Mouse (Mus musculus): ENCODE data around the gene Ccdc7a. TPM values are rescaled to one million over a fixed set of nuclear protein-coding genes. Genes with fewer than 3 reads are reported as not detected.
"Not testable (repeated sequence)": the region's sequence is repeated elsewhere in the genome, so short reads cannot be mapped to it uniquely, and the experiment has no call there.

Gene Ccdc7a
- not detected for total RNA-seq (2021)

DNA sequence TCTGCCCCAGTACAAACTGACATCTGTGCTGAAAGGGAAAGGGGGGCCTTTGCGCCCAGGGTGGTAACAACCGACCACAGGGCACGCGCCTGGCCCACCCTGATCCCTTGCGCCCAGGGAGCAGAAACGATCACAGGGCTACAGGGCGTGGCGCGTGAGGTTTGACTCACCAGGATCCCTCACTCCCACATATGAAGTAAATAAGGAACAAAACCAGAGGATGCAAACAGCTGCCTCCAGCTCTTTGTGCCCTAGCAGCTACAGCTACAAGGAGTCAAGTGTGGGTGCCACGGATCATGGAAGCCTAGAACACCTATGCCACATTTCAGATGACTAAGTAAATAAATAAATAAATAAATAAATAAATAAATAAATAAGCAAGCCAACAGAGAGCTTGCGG lies at the start of gene Ccdc7a:
Gene Ccdc7a (minus strand): TSS at position 101 of the 400 bp plus-strand sequence.
- not testable (repeated sequence) for DNase-seq

DNA sequence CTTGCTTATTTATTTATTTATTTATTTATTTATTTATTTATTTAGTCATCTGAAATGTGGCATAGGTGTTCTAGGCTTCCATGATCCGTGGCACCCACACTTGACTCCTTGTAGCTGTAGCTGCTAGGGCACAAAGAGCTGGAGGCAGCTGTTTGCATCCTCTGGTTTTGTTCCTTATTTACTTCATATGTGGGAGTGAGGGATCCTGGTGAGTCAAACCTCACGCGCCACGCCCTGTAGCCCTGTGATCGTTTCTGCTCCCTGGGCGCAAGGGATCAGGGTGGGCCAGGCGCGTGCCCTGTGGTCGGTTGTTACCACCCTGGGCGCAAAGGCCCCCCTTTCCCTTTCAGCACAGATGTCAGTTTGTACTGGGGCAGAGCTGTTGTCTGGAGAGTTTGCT lies 1.5 kb upstream of the Ccdc7a start, which contains the start of gene Ccdc7b:
Gene Ccdc7b (plus strand): TSS at position 301 of the 400 bp plus-strand sequence.
- not testable (repeated sequence) for DNase-seq

DNA sequence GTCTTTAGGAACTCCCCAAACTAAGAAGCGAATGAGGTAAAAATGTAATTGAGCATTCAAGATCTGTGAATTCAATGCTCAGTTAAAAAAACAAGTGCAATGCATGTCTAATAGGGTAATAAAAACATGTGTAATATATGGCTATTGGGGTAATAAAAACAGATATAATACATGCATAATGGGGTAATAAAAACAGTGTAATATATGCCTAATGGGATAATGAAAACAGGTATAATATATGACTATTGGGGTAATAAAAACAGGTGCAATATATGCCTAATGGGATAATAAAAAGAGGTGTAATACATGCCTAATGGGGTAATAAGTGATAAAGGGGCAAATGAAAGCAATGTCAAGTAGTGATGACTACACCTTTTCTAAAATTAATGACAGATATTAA lies 73.9 kb downstream of the Ccdc7a start:
- no peak for DNase-seq

DNA sequence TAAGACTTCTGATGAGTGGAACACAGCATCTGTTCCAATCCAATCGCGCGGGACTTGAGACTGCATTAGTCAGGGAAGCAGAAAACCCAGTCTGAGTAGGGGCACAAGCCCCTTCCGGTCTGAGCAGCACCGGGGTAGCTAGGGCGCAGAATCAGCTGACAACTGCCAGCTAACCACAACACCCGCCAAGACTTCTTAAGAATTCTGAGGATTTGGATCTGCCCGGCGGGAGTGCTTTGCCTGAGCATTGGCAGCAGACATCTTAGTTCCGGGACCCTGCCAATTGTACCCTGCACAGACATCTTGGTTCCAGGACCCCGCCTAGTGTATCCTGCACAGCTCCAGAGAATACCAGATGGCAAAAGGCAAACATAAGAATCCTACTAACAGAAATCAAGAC lies 116.4 kb downstream of the Ccdc7a start:
- DNase-seq = not testable (repeated sequence)

DNA sequence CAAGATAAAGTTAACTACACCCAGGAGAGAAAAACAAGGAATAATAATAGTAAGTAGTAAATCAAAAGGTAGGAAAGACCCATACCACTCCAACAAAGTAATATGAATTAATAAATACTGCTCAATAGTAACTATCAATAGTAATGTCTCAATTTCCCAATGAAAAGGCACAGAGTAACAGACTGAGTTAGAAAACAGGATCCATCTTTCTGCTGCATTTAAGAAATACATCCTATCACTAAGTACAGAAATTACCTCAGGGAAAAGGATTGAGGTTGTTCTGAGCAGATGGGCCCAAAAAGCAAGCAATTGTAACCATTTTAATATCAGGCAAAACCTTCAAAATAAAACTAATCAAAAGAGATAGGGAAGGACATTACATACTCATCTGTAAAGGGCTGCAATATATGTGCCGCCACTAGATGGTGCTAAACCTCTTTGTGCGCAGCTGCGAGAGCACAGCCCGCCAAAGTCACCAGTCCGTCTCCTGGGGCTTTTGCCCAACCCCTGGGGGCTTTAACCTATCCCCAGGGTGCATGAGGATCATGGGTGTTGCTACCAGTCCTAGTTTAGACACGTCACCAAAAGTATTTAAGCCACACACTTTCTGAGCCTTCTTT lies 124.2 kb downstream of the Ccdc7a start:
- DNase-seq = peak; percentile 19 to 41

DNA sequence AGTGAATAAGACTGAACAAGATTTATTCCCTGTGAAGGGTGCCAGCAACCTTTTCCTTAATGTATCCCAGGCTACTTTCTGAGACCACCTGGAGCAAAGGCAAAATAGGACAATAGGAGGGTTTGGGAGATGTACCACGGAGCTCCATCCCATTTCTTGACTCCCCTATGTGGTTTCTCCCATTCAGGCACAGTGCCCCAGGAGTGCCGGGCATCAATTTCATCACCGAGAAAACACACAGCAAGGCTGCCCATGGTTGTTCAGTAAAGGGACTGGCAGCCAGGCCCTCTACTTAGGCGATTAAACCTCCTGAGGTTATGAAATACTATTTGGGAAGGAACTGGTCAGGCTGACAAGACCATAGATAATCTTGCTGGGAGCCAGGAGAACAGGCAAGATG lies 131.9 kb downstream of the Ccdc7a start:
- DNase-seq = no peak

DNA sequence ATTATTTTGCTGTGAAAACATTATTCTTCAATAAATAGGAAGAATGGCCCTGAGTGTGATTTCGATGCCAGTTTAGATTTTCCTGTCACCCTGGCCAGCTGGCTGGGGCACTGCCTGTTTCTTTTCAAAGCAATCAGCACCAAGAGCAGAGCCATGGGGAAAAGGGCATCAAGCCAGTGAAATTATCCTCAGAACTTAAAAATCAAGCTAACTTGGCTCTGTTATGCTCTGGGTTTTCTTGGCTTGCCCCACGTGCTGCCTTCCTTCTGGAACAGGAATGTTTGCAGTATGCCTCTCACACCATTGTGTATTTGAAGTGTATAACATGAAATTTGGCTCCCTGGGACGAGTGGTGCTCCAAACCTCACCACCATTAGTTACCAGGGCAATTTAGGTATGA lies 182.6 kb downstream of the Ccdc7a start:
- DNase-seq = no peak

DNA sequence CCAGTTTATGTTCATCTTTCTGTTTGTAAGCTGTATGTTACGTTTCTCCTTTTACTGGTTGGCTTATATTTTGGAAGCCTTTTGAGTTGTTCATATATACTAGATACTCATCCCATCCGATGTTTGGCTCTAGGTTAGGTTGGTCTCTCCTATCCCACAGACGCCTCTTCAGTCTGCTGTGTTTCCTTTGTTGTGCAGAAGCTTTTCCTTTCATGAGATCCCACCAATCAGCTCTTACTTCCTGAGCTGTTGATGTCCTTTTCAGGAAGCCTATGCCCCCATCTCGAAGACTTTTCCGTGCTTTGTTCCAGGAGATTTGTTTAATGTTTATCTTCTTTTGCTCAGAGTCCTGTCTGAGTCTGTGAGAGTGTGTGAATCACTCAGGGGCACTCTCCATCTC lies 221.6 kb downstream of the Ccdc7a start:
- no peak for DNase-seq

DNA sequence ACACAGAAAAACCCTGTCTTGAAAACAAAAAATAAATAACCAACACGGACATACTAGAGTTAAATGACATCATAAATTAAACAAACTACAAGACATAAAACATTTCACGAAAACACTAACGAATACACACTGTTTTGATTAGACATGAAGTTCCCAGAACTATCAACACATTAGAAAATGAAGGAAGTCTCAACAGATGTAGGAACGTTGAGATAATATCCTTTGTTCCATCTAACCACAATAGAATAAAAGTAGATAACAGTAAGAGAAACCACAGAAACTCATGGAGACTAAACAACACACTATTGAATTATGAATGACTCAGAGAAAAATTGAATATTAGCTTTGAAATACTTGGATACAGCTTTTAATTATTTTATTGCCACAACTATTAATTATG lies 252.8 kb downstream of the Ccdc7a start:
- no peak for DNase-seq

DNA sequence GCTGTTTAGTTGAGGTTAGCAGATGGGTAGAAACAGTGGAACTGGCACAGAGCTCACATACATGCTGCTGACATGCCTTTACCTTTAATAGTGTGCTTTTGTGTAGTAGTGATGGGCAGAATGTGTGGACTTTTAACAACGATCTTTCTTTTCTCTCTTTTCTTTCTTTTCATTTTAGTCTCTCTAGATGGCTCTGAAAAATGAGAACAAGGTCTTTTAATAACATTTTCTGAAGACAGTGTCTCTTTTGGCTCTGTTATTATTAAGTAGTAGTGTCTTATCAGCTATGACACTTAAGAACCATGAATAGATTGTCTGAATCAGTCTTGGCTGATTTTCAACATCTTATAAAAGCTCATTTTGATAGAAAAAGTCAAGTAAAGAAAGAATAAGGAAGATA lies 266.7 kb downstream of the Ccdc7a start, which contains the start of gene Gm3952:
Gene Gm3952 (minus strand): TSS at position 101 of the 400 bp plus-strand sequence.
- no peak for DNase-seq

DNA sequence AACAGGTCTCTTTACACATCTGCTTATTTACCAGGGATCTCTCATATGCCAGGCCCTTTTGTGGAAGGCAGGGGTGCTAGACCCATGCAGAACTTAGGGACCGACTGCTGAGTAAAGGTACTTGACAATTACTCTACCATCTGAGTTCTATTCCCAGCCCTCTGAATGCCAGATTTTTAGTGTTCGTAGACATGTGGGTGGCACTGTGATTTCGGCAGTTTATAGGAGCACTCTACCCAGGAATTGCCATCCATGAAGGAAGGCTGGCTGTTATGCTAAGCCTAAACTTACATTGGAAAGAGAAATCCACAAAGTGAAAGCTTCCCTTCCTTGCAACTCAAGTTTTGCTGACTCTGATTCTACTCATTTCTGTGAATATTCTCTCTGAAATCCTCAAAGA lies 329.6 kb downstream of the Ccdc7a start:
- no peak for DNase-seq

DNA sequence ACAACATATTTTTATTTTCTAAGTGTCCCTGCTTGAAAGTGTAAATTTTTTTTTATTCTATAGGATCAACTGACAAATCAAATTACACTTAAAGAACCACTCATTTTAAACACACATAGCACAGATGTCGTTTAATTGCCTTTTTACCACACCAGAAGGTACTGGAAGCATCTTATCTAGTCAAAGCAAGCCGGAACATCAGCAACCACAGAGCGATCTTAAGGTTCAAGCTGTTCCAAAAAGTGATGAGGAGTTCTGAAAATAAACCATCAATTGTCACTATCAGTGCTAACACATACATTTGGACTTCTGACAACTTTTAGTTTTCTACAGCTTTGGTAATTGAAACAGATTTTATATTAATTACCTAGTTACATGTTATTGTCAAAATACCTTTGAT lies 331.2 kb downstream of the Ccdc7a start:
- DNase-seq = no peak

DNA sequence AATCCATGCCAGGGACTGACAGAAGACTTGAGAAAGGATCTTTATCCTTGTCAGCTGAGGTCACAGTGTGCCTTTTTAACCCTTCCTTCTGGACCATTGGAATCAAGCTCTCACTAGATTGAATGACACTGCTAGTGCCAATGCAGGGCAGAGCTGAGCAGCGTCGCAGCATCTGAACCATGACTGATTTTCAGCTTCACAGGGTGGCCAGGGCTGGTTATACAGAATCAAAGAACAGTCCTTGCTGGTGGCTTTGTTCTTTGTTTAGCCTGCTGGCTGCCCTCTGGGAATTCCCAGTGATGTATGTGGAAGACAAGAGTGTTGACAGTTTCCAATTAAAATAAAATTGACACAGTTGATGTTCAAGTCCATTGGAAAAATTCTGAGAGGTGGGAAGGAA lies 333.1 kb downstream of the Ccdc7a start:
- no peak for DNase-seq

DNA sequence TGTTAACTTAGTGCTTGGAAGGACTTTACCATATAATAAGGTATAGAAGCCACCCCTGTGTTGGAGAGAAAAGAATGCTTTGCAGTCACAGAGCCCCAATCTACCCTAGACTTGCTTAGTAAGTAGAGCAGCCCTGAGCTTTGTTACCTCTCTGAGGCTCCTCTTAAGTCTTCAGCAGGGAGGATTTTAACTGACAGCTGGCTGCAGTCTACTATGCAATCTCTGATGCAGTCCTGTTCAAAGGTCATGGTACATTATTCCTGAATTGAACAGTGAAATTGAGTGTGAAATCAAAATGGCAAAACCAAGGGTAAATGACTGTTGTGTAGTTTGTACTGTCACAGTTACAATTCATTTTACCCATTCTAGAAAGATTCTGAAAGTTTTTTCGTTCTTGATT lies 338.1 kb downstream of the Ccdc7a start:
- DNase-seq = no peak

DNA sequence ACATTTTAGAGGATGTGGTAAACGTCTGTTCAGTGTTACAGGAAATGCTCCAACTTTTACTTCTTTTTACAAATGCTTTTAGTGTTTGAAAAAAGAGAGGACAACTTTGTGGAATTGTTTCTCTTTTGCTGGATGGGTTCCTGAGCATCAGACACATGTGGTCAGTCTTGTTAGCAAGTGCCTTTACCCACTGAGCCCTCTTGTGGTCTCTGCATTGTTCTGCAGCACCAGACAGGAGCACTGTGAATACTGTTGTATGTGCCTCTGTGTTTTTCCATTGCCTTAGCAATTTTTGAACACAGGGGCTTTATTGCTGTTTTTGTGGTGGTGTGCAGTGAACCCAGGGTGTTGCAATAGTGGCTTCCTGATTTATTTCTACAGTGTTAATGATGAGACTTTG lies 340.5 kb downstream of the Ccdc7a start:
- DNase-seq = no peak

DNA sequence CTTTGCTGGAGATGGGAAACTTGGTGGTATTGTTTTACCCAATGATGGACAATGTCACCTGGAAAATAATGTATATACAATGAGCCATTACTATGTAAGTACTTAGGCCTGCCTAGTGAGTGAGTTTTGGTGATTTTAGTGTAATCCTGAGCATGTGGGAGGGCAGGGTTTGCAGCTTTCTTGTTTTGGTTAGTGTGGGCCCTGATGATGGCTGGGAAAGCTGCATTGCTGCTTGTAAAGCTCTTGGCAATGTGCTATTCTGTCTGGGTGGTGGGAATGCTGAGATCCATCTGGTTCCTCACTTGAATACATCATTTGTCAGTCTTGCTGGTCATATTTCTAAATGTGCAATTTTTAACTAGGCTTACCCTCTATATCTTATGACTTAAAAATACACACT lies 349.1 kb downstream of the Ccdc7a start:
- peak in 1 of 2 experiments; percentile 24 for DNase-seq

DNA sequence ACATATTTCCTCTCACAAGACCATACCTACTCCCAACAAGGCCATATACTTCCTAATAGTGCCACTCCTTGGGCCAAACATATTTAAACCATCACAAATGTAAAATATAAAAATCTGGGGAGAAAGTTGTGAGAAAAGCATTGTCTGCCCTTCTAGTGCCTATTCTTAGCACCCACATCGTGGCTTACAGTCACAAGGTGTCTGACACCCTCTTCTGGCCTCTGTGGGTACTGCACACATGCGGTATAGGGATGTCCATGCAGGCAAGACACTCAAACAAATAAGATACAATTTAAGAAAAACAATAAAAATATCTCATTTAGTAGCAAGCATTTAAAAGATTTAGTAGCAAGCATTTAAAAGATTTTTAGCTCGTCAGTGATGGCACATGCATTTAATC lies 356.1 kb downstream of the Ccdc7a start:
- DNase-seq = peak; percentile 30 to 59

DNA sequence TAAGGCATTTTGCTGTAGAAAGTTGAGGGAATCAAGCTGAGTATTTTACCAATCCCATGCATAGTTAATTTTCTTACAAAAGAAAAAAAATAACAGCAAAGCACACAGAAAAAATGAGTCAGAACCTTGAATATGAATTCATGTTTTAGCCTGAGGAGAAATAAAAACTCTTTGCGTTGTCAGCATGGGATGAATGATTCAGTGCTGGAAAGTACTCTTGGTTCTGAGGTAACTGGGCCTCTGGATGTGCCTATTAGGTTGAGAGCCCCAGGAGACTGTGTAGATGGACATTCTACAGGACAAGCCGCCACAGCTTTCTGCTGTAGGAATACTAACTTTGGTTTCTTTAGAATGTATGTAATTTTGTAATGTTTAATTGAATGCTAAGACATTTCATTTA lies 360.5 kb downstream of the Ccdc7a start:
- no peak for DNase-seq

DNA sequence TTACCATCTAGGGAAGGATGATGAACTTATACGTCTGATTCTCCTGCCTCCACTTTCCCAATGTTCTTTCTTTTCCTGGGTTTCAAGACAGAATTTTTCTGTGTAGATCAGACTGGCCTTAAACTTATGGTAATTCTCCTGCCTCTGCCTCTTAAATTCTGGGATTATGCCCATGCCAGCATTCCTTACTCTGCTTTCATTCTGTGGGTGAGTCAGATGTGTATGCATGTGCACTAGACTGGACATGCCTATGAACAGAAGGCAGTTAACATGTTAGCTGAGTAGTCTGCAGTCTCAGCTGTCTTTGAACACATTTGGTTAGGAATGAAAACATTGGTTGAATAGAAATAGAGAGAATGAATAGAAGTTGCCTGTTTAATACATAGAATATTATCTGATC lies 360.9 kb downstream of the Ccdc7a start:
- DNase-seq = no peak

DNA sequence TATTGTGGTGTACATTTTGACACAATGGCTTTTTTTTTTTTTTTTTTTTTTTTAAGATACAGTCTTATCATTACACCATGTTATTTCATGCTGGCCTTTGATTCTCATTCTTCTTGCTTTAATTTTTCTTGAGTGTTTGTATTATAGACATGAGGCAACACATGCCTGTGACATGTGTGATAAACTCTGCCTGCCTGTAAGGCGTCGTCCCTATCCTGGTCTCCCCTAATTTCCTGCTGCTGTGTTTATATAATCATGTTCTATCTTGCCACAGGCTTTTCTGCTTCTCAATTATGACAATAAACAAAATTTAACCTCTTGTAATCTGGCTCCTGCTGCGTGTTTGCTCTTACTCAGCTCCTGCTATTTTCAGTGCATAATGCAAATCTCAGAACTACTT lies 367.4 kb downstream of the Ccdc7a start:
- no peak for DNase-seq

DNA sequence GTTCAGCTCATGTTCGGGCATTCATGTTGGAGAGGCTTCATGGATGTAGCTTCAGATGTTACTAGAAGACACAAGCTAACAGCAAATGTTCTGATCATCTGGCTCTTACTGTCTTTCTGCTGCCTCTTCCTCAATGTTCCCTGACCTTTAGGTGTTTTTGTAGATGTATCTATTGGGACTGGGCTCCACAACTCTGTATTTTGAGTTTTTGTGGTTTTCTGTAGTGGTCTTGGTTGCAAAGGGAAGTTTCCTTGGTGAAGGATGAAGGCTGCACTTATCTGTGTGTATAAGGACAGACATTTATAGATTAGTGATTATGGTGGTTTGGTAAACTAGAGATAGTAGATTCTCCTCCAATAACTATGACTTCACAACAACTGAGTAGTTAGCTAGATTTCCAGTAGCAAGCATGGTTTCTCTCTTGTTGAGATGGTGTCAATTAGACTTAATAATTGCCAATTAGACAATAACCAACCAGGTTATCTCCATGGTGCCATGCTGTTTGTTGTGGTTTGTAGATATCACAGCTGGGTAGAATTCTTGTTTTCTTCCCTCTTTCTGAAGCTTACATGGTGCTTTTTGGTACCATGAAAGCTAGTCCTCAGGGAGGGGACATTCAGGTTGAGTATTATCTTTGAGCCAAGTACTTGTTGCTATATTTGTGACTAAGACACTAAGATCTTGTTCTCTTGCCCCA lies 368.5 kb downstream of the Ccdc7a start:
- DNase-seq = no peak

DNA sequence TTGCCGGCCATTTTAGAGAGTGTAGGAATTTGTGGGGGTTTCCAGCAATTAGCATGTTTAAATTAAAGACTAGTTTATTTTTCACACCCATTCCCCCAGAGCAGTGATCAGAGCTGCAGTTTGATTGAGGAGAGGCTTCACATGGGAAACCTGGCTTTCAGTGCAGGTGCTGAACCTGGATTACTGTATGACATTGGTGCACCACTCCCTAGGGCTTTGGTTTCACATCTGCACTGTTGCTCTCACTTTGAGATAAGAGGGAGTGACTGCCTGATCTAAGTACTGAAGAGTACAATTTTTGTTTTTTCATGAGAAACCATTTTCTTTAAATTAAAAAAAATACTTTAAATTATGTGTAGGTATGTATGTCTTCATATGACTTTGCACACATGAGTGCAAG lies 375.3 kb downstream of the Ccdc7a start:
- DNase-seq = no peak

DNA sequence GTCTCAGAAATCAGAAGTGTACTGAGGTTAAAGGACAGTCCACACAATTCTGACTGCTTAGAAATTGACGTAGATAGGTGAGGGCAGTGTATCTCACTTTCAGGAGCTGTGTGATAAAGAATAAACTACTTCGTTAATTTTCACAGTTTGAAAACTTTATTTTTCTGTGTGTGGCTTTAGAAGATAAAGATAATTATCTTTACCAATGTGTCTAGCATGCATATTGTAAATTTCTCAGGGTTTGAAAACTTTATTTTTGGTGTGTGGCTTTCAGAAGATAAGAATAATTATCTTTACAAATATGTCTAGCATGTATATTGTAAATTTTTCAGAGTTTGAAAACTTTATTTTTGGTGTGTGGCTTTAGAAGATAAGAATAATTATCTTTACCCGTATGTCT lies 376.6 kb downstream of the Ccdc7a start:
- no peak for DNase-seq

DNA sequence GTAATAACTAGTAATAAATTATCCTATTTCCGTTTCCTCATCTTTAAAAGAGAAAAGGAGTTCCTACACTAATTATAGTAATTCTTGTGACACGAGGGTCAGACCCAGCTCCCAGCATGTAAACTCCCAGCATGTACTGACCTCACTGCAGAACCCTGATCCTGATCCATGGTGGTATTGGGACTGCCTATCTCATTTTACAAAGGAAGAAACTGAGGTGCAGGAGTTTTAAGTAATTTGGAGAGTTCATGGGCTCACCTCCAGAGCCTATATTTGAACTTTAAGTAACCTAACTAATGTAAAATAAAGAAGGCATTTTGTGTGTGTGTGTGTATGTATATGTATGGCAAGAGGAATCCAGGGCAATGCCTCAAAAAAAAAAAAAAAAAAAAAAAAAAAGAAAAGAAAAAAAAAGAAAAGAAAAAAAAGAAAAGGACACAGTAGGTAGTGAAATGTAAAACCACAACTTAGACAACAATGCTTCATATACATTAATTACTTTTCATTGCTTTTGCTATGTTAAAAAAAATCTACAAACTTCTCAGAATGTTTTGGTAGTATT lies 378.8 kb downstream of the Ccdc7a start:
- DNase-seq = no peak
